Mouse (Mus musculus) neural tube, embryonic 11.5 days (tissue): ENCODE data around the gene Ppil1. TPM values are rescaled to one million over a fixed set of nuclear protein-coding genes. Genes with fewer than 3 reads are reported as not detected.

Experiments used
- ATAC-seq: fragments of 200-750 bp; cut with Nextera tagmentation; 2 replicates; pipeline ENCODE4 v1.8.0; 2017; ENCODE audit warnings: moderate number of reproducible peaks, mild to moderate bottlenecking, moderate TSS enrichment, moderate library complexity; ENCODE audit not compliant: insufficient read depth, low FRiP score, low TSS enrichment
- DNase-seq: peaks from one replicate; pipeline ENCODE4 v3.0.0-alpha.2; 2015; ENCODE audit warnings: low spot score
- H3K27ac ChIP-seq: fragments of 300-500 bp; sonication (generic); 2 replicates; pipeline ENCODE4 v1.5.1; 2014; ENCODE audit warnings: low read depth, mild to moderate bottlenecking, low read length
- H3K27me3 ChIP-seq: fragments of 300-500 bp; sonication (generic); 2 replicates; pipeline ENCODE4 v1.6.1; 2014; ENCODE audit warnings: mild to moderate bottlenecking, low read length, mixed read lengths; ENCODE audit not compliant: control insufficient read depth, insufficient read depth
- H3K36me3 ChIP-seq: fragments of 300-500 bp; sonication (generic); 2 replicates; pipeline ENCODE4 v1.6.1; 2014; ENCODE audit warnings: mild to moderate bottlenecking, low read length, moderate library complexity, mixed read lengths; ENCODE audit not compliant: control insufficient read depth, insufficient read depth
- H3K4me1 ChIP-seq: fragments of 300-500 bp; sonication (generic); 2 replicates; pipeline ENCODE4 v1.6.1; 2014; ENCODE audit warnings: low read length, mixed read lengths; ENCODE audit not compliant: control insufficient read depth, insufficient read depth
- H3K4me2 ChIP-seq: fragments of 300-500 bp; sonication (generic); 2 replicates; pipeline ENCODE4 v1.6.1; 2014; ENCODE audit warnings: low read depth, mild to moderate bottlenecking, moderate library complexity
- H3K4me3 ChIP-seq: fragments of 300-500 bp; sonication (generic); 2 replicates; pipeline ENCODE4 v1.5.1; 2014; ENCODE audit warnings: low read depth, low read length
- H3K9ac ChIP-seq: fragments of 300-500 bp; sonication (generic); 2 replicates; pipeline ENCODE4 v1.6.1; 2014; ENCODE audit warnings: mild to moderate bottlenecking, low read length
- H3K9me3 ChIP-seq: fragments of 300-500 bp; sonication (generic); 2 replicates; pipeline ENCODE4 v1.6.1; 2016; ENCODE audit warnings: low read length; ENCODE audit not compliant: control insufficient read depth
- WGBS: fragments of 180-500 bp; shearing (Covaris S2); extraction: QIAGEN DNeasy Blood & Tissue Kit; methylation state at CpG from one replicate; pipeline ENCODE4 v1.1.7; 2014; 5-methylcytosine and 5-hydroxymethylcytosine counted together
- polyA plus RNA-seq: library from polyadenylated mRNA; unstranded; fragments of >200 nt; fragmentation: Nextera tagmentation; extraction: Ambion mirVana; gene quantifications from 2 replicates; pipeline ENCODE4 v1.2.1, GENCODE M21; 2014

Ppil1 gene
- 152 and 165 TPM in 2 replicates for polyA plus RNA-seq

- H3K9me3 ChIP-seq: no peaks in the 10 kb centered on the region
- H3K36me3 ChIP-seq: 0 out of 2 replicates have a peak, but pooled peaks cover 3% of the 10 kb centered on the region
- peak; percentile 51 for ATAC-seq
- H3K27ac ChIP-seq: peak within 1 kb of the TSS; percentile 94
- H3K4me2 ChIP-seq: peak within 1 kb of the TSS; percentile 69
- peak within 1 kb of the TSS; percentile 90 for H3K4me3 ChIP-seq
- 7% methylated on average over 38 of the region's 38 CpGs for WGBS
- H3K9ac ChIP-seq: peak within 1 kb of the TSS; percentile 78
- no peaks in the 10 kb centered on the region for H3K27me3 ChIP-seq
- DNase-seq: peak; percentile 88
- peaks cover 13% of the 10 kb centered on the region for H3K4me1 ChIP-seq
Observed at GRCm38 (mm10) chr17:29263840-29264633, at the start of gene Ppil1. Gene Ppil1, minus strand, starts transcription at chr17:29264186.

- no peak overlapping the region for H3K4me2 ChIP-seq
- H3K4me3 ChIP-seq: no peak overlapping the region
- no peak overlapping the region for H3K9ac ChIP-seq
- H3K9me3 ChIP-seq: no peaks in the 10 kb centered on the region
- ATAC-seq (no peak), DNase-seq (no peak)
- no peaks in the 10 kb centered on the region for H3K27me3 ChIP-seq
- no peaks in the 10 kb centered on the region for H3K4me1 ChIP-seq
- no peak overlapping the region for H3K27ac ChIP-seq
- H3K36me3 ChIP-seq: no peaks in the 10 kb centered on the region
Observed at GRCm38 (mm10) chr17:29313300-29313699, 49.3 kb upstream of the Ppil1 start.

GRCm38 (mm10) chr17:29312082-29312481 is 48.1 kb upstream of the Ppil1 start:
- no peaks in the 10 kb centered on the region for H3K9me3 ChIP-seq
- no peaks in the 10 kb centered on the region for H3K4me1 ChIP-seq
- no peaks in the 10 kb centered on the region for H3K36me3 ChIP-seq
- no peak overlapping the region for H3K4me2 ChIP-seq
- no peak overlapping the region for H3K9ac ChIP-seq
- no peaks in the 10 kb centered on the region for H3K27me3 ChIP-seq
- DNase-seq (no peak), ATAC-seq (no peak)
- H3K27ac ChIP-seq: no peak overlapping the region
- 96% methylated on average over 2 of the region's 2 CpGs for WGBS
- H3K4me3 ChIP-seq: no peak overlapping the region

GRCm38 (mm10) chr17:29311602-29312001 is 47.6 kb upstream of the Ppil1 start:
- no peak overlapping the region for H3K4me3 ChIP-seq
- no peaks in the 10 kb centered on the region for H3K9me3 ChIP-seq
- H3K4me2 ChIP-seq: no peak overlapping the region
- H3K4me1 ChIP-seq: no peaks in the 10 kb centered on the region
- no peak overlapping the region for H3K9ac ChIP-seq
- 85% methylated on average over 8 of the region's 8 CpGs for WGBS
- no peaks in the 10 kb centered on the region for H3K27me3 ChIP-seq
- H3K36me3 ChIP-seq: no peaks in the 10 kb centered on the region
- H3K27ac ChIP-seq: no peak overlapping the region
- ATAC-seq (no peak), DNase-seq (no peak)

GRCm38 (mm10) chr17:29310056-29310623 is 46.2 kb upstream of the Ppil1 start:
- no peak overlapping the region for H3K4me2 ChIP-seq
- no peaks in the 10 kb centered on the region for H3K36me3 ChIP-seq
- ATAC-seq (no peak), DNase-seq (peak; percentile 39)
- peaks cover 2% of the 10 kb centered on the region for H3K4me1 ChIP-seq
- H3K9me3 ChIP-seq: no peaks in the 10 kb centered on the region
- H3K4me3 ChIP-seq: no peak overlapping the region
- H3K9ac ChIP-seq: no peak overlapping the region
- H3K27ac ChIP-seq: no peak overlapping the region
- no peaks in the 10 kb centered on the region for H3K27me3 ChIP-seq
- 62% methylated on average over 21 of the region's 21 CpGs for WGBS

GRCm38 (mm10) chr17:29305871-29306270 is 41.9 kb upstream of the Ppil1 start:
- Histone ChIP-seq H3K4me1 (peaks cover 11% of the 10 kb centered on the region), H3K36me3 (peaks cover 4% of the 10 kb centered on the region; the same call in 1 of the 2 replicates), H3K4me3 (no peak overlapping the region), H3K27me3 (no peaks in the 10 kb centered on the region), H3K9me3 (no peaks in the 10 kb centered on the region), H3K9ac (no peak overlapping the region), H3K27ac (no peak overlapping the region), H3K4me2 (no peak overlapping the region)
- WGBS: 63% methylated on average over 7 of the region's 7 CpGs
- no peak for ATAC-seq
- no peak for DNase-seq

GRCm38 (mm10) chr17:29305058-29305806 is 41.2 kb upstream of the Ppil1 start:
- no peak for DNase-seq
- peaks cover 11% of the 10 kb centered on the region for H3K4me1 ChIP-seq
- H3K4me2 ChIP-seq: no peak overlapping the region; the same call in 1 of the 2 replicates
- H3K9ac ChIP-seq: no peak overlapping the region
- no peaks in the 10 kb centered on the region for H3K9me3 ChIP-seq
- ATAC-seq: no peak
- H3K36me3 ChIP-seq: peaks cover 5% of the 10 kb centered on the region; the same call in 1 of the 2 replicates
- WGBS: 36% methylated on average over 15 of the region's 15 CpGs
- no peaks in the 10 kb centered on the region for H3K27me3 ChIP-seq
- H3K27ac ChIP-seq: no peak overlapping the region
- H3K4me3 ChIP-seq: no peak overlapping the region

- WGBS: 66% methylated on average over 13 of the region's 13 CpGs
- ATAC-seq (no peak), DNase-seq (no peak)
- H3K4me2 ChIP-seq: no peak overlapping the region; the same call in 1 of the 2 replicates
- H3K4me1 ChIP-seq: peaks cover 11% of the 10 kb centered on the region
- H3K9me3 ChIP-seq: no peaks in the 10 kb centered on the region
- H3K9ac ChIP-seq: no peak overlapping the region
- H3K4me3 ChIP-seq: no peak overlapping the region
- no peak overlapping the region for H3K27ac ChIP-seq
- H3K36me3 ChIP-seq: peaks cover 5% of the 10 kb centered on the region; the same call in 1 of the 2 replicates
- no peaks in the 10 kb centered on the region for H3K27me3 ChIP-seq
Observed at GRCm38 (mm10) chr17:29304376-29305057, 40.5 kb upstream of the Ppil1 start.
